Mouse (Mus musculus): ENCODE measurements at regions not wholly inside any gene's neighbourhood (a gene's known extent, or its start where the extent isn't known, plus 50 kb on each side); places are given as distances from the start of the nearest gene placed in this dataset.

GRCm38 (mm10) chr5:52057261-52057660, 133.1 kb downstream of the Dhx15 start:
- TF ChIP-seq ETS1 (conservative IDR thresholded peaks at IDR 0.05; ENCODE audit: low read depth, low read length) (no peak), RCOR1 (conservative IDR thresholded peaks at IDR 0.05; ENCODE audit: low read depth, low read length) (no peak), NELFE (IDR thresholded peaks at IDR 0.05; ENCODE audit: low read depth, low read length) (no peak), SIN3A (IDR thresholded peaks at IDR 0.05; ENCODE audit: low read length) (no peak)
- no peak overlapping the region for H3K4me3 ChIP-seq (replicated peaks in 1 of 3; ENCODE audit: low read depth in 2 of 3, low read length in 2 of 3, poor library complexity in 1 of 3)
- dilution Hi-C loops (cut with MboI; ENCODE audit: extremely low pct_ligation_motif_present, extremely low pct_unique_long_range_greater_than_20kb, low sequenced_read_pairs) = no loop called here

DNA sequence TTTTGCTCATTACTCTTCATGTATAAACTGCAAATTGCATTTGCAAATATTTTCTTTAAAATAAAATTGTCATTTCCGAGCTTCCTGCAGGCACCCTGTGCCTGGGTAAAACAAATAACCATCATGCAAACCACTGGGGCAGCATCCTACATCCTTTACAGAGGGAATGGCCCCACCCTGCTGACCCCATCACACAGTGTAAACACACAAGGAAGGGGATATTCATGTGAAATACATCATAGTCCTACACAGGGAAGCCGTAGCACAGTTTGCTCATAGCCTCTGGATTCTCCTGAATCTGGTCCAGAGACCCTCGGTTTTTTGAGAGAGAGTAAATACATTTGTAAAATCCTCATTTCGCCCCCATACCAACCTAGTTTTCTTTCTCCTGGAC, 138.2 kb downstream of the Dhx15 start:
- H3K4me3 ChIP-seq (replicated peaks in 1 of 3; ENCODE audit: low read depth in 2 of 3, low read length in 2 of 3, poor library complexity in 1 of 3) = no peak overlapping the region
- in situ Hi-C loops (cut with MboI; ENCODE audit: low pct_ligation_motif_present, low pct_unique_long_range_greater_than_20kb, low sequenced_read_pairs) = no loop called here
- H3K27ac ChIP-seq (ENCODE audit: insufficient read depth, low read depth) = no peak overlapping the region
- no peak overlapping the region for H3K4me2 ChIP-seq (ENCODE audit: insufficient read depth, low read depth, poor library complexity, severe bottlenecking)
- no peak overlapping the region for H3K9ac ChIP-seq (ENCODE audit: insufficient read depth, low read depth)
- dilution Hi-C loops (cut with MboI; ENCODE audit: extremely low pct_ligation_motif_present, extremely low pct_unique_long_range_greater_than_20kb, low sequenced_read_pairs) = no loop called here
- no peaks in the 10 kb centered on the region for H3K9me3 ChIP-seq (replicated peaks; ENCODE audit: low read length)
- no peaks in the 10 kb centered on the region for H3K4me1 ChIP-seq (ENCODE audit: control insufficient read depth in 1 of 2, insufficient read depth in 2 of 2)
- TF ChIP-seq RAD21 (IDR thresholded peaks at IDR 0.05; ENCODE audit: low read depth, low read length) = no peak
- no peak for TF ChIP-seq E2F4 (IDR thresholded peaks at IDR 0.05; ENCODE audit: insufficient replicate concordance, low read depth, low read length)
- no peak for TF ChIP-seq KAT2A (IDR thresholded peaks at IDR 0.05; ENCODE audit: insufficient replicate concordance, low read length)
- no peak for TF ChIP-seq CTCF (conservative IDR thresholded peaks at IDR 0.05 in 1 of 2, IDR thresholded peaks at IDR 0.05 in 1 of 2; ENCODE audit: low read depth in 2 of 2, low read length in 2 of 2)
- TF ChIP-seq ZKSCAN1 (IDR thresholded peaks at IDR 0.05; ENCODE audit: borderline replicate concordance, low read depth, low read length) = no peak
- no peak for TF ChIP-seq USF2 (conservative IDR thresholded peaks at IDR 0.05; ENCODE audit: low read depth, low read length)
- no peak for TF ChIP-seq BHLHE40 (IDR thresholded peaks at IDR 0.05; ENCODE audit: low read depth, low read length)
- TF ChIP-seq GABPA (IDR thresholded peaks at IDR 0.05; ENCODE audit: insufficient replicate concordance, low read depth, low read length) = no peak
- no peak for TF ChIP-seq TBP (conservative IDR thresholded peaks at IDR 0.05; ENCODE audit: low read depth, low read length)
- no peak for TF ChIP-seq MAFK (IDR thresholded peaks at IDR 0.05; ENCODE audit: insufficient replicate concordance, low read length)
- TF ChIP-seq NELFE (IDR thresholded peaks at IDR 0.05; ENCODE audit: low read depth, low read length) = no peak
- no peak for TF ChIP-seq ZNF384 (IDR thresholded peaks at IDR 0.05; ENCODE audit: low read depth, low read length)
- TF ChIP-seq CHD2 (IDR thresholded peaks at IDR 0.05; ENCODE audit: low read length) = no peak
- TF ChIP-seq UBTF (IDR thresholded peaks at IDR 0.05; ENCODE audit: low read depth, low read length) = no peak
- TF ChIP-seq ELF1 (IDR thresholded peaks at IDR 0.05; ENCODE audit: low read depth, low read length) = no peak
- no peak for TF ChIP-seq MYC (IDR thresholded peaks at IDR 0.05; ENCODE audit: low read depth, low read length)
- TF ChIP-seq TCF12 (IDR thresholded peaks at IDR 0.05; ENCODE audit: low read depth, low read length) = no peak
- no peaks in the 10 kb centered on the region for H3K36me3 ChIP-seq (replicated peaks in 1 of 2; ENCODE audit: control insufficient read depth in 1 of 2, insufficient read depth in 1 of 2, low read length in 1 of 2)
- H3K27me3 ChIP-seq (replicated peaks) = no peaks in the 10 kb centered on the region
- no peaks in the 10 kb centered on the region for H3K79me2 ChIP-seq (replicated peaks; ENCODE audit: control insufficient read depth, extremely low read depth, insufficient read depth, poor library complexity, severe bottlenecking)
- DNase-seq (ENCODE audit: extremely low read depth) = no peak

More at GRCm38 (mm10) chr5:52057261-52057660, 133.1 kb downstream of the Dhx15 start:
- no peak overlapping the region for H3K9ac ChIP-seq (ENCODE audit: insufficient read depth, low read depth)
- no peak overlapping the region for H3K27ac ChIP-seq (ENCODE audit: insufficient read depth, low read depth)
- H3K79me2 ChIP-seq (replicated peaks; ENCODE audit: control insufficient read depth, extremely low read depth, insufficient read depth, poor library complexity, severe bottlenecking) = no peaks in the 10 kb centered on the region
- H3K4me1 ChIP-seq (ENCODE audit: control insufficient read depth in 1 of 2, insufficient read depth in 2 of 2) = no peaks in the 10 kb centered on the region
- no peaks in the 10 kb centered on the region for H3K9me3 ChIP-seq (replicated peaks; ENCODE audit: low read length)
- in situ Hi-C loops (cut with MboI; ENCODE audit: low pct_ligation_motif_present, low pct_unique_long_range_greater_than_20kb, low sequenced_read_pairs) = no loop called here
- no peaks in the 10 kb centered on the region for H3K36me3 ChIP-seq (replicated peaks in 1 of 2; ENCODE audit: control insufficient read depth in 1 of 2, insufficient read depth in 1 of 2, low read length in 1 of 2)
- no peaks in the 10 kb centered on the region for H3K27me3 ChIP-seq (replicated peaks)
- H3K4me2 ChIP-seq (ENCODE audit: insufficient read depth, low read depth, poor library complexity, severe bottlenecking) = no peak overlapping the region
- DNase-seq (ENCODE audit: extremely low read depth) = no peak
